Mouse (Mus musculus): ENCODE measurements around the gene Pla2g16.

The Pla2g16 gene

DNA sequence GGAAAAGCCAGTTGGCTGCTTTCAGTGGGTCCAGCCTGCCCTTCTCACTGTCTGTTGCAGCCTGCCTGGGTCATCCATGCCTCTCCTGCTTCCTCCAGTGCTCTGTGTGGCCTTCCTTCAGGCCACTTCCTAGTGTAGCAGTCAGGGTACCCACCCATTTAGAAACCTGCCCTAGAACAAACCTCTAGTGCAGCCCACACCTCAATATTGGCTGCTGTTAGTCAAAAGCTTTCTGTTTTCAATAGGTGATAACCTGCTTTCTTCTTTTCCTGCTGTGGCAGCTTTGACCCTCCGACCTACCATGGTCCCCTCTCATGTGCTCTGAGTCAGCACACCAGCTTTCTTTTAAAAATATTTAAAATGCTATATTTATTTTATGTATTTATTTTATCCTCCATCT, 7.2 kb downstream of the Pla2g16 start:
- DNase-seq (ENCODE audit: low spot score in 2 of 2) = no peak

DNA sequence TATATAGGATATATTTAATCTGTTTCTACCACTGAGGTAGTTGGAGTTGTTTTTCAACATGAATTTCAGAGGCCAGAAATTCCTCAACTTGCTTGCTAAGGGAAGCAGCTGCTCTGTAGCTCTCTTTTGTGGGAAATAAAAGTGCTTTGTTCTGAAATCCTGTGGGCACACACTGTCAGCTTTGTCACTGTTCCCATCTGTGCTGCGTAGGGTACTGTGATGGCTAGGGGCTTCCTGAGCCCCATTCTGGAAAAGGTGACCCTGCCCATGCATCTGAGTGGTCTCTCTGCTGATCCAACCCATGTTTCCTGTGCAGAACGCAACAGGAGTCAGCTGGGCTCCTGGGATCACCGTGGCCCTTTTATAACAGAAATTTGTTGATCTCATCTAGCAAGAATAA, 9.6 kb downstream of the Pla2g16 start:
- no peak for DNase-seq (ENCODE audit: low spot score in 2 of 2)

DNA sequence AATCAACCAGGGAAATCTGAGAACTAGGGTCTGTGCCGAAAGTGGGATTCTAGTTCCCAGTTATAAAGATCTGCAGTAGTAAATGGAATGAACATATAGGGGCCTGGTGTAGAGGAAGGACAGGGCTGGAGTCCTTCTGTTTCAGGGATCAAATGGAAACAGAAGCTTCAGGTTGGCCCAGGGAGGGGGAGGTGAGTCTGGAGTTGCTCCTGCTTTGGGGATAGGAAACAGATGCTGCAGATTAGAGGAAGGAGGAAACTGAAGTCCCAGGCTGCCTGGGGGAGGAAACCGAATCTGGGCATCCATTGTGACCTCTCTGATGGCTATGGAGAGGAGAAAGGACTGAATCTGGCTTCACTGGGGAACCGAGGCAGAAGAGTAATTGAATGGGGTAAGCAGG, 11.1 kb downstream of the Pla2g16 start:
- DNase-seq (ENCODE audit: low spot score in 2 of 2) = no peak

DNA sequence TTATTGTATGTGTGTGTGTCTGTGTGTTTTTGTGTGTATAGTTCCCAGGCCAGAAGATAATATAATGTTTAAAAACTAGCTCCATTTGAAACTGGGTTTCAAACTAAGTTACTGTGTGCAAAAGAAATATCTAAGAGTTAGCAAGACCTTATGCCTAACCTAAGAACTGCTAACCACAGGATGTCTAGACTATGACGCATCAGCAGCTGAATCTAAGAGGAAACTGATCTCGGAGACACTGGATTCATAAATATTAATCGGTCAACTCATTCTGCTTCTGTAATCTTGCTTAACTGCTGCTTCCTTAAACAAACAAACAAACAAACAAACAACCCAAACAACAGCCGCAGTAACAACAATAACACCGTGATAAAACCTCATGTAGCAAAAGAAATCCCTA, 12.4 kb downstream of the Pla2g16 start:
- no peak for DNase-seq (ENCODE audit: low spot score in 2 of 2)

DNA sequence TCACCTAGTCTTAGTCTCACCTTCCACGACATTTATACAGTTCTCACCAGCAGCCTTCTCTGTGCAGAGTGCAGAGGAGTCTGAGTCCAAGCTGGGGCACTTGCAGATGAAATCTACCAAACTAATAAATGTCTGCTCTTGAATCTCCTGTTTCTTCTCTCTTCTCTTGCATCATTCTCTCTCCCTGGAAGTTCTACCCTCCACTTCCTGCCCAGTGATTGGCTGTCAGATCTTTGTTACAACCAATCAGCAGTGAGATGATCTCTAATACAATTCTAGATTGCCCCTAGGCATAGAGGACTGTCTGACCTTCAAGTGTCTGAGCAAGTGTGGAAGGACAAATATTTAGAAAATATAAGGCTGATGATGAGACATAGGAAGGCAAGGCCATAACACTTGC, 18.9 kb downstream of the Pla2g16 start:
- DNase-seq (ENCODE audit: low spot score in 2 of 2) = no peak

DNA sequence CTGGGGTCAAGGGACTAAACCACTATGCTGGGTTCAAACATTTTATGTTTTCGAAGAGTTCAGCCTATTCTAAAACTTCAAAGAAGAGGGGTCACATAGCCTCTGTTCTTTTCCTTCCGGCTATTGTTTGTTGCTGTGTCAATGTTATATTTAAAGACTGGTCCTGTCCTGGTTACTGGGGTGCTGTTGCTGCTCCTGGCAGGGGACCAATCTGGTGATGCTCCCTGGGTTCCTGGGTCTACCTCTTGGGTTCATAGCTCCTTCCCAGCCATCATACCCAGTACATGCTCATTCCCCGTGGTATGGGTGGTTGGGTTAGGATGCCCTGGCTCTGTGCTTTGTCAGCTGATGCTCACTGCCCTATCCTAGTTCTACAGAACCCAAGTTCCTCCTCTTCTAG, 20.5 kb downstream of the Pla2g16 start:
- DNase-seq (ENCODE audit: low spot score in 2 of 2) = no peak

DNA sequence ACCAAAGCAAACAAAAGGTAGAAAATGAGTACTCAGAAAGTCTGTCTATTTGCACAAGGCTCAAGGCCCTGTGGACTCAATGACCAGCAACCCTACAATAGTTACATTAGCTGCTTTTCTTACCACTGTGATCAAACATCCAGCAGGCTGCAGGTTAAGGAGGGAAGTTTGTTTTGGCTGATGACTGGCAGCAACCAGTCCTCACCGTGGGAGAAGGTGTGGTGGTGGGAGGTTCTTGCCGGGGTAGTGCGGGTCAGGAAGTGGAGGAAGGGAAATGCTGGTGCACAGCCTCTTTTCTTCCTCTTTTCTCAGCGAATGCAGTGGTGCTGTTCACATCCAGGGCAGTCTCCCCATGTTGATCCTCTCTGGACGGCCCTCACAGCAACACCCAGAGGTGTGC, 23.8 kb downstream of the Pla2g16 start:
- no peak for DNase-seq (ENCODE audit: low spot score in 2 of 2)

DNA sequence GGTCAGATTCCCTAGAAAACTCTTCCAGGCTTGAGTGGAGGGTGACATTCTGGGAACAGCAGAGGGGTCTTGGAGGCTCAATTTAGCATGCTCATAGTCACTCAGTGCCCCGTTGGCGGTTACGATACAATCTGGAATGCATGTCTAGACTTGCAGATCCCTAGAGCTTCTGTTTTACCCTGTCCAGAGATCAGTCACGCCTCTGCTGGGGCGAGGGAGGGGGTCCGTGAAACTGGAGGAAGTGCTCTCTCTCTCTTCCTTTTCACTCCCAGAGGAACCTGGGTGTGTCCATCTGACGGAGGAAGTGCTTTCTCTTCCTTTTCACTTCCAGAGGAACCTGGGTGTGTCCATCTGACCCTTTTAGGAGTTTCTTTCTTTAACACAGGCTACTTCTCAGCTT, 25.8 kb downstream of the Pla2g16 start:
- no peak for DNase-seq (ENCODE audit: low spot score in 2 of 2)

DNA sequence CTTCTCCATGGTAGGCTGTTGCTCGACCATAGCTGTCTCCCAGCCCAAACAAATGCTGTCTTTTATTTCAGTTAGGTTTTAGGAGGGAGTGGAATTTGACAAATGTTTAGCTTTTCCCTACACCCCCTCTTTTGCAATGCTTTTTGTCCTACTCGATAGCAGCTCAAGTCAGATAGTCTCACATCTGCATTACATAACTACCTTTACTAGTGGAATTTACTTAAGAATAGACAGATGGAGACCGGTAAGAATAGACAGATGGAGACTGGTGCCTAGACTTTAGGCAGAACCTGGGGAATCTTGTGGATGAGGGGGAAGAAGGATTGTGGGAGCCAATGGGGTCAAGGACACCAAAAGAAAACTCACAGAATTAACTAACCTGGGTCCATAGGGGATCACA, 26.3 kb downstream of the Pla2g16 start:
- DNase-seq (ENCODE audit: low spot score in 2 of 2) = no peak

DNA sequence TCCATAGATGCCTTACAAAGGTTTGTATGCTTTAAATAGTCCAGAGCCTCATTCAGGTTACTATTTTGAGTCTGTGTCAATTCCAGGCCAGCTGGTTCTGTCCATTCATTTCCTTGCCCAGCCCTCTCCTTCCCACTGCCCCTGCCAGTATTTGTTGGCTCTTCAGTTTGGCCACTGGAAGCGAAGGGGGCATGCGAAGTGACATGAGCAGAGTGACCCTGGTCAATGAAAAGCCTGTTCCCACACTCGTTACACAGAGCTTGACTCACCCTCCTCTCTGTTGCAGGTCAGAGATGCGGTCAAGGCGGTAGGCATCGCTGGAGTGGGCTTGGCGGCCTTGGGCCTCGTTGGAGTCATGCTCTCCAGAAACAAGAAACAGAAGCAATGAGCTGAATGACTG, 28.0 kb downstream of the Pla2g16 start:
- no peak for DNase-seq (ENCODE audit: low spot score in 2 of 2)

DNA sequence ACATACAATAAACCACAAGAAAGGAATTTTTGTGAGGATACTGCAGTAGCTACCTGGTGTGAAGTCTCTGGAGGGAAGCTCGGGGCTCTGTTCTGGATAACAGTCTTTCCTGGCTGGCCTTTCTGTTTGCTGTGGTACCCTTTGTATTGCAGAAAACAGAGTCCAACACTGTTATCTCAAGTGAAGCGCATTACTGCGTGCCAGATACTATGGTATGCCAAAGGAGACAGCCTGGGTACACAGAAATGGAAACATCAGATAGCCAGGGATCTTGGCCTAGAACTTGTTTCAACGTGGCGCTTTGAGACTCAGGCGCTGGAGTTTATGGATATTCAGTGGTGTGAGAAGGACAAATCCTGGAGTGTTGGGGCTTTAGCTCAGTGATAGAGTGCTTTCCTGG, 28.5 kb downstream of the Pla2g16 start:
- DNase-seq (ENCODE audit: low spot score in 2 of 2) = no peak

DNA sequence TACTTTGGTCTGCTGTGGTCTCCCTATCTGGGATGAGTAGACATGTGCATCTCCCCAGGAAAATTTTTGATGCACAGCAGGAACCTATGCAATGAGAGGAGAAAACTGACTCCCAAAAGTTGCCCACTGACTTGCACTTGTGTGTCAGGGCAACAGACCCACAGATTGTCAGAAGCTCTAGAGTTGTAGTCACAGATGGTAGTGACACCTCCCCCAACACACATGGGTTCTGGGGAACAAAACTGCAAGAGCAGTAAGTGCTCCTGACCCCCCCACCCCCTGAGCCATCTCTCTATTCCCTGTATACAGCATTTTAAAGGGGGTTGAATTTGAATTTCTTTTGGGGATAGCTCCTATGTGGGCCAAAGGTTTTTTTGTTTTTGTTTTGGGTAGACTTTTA, 33.5 kb downstream of the Pla2g16 start:
- no peak for DNase-seq (ENCODE audit: low spot score in 2 of 2)

DNA sequence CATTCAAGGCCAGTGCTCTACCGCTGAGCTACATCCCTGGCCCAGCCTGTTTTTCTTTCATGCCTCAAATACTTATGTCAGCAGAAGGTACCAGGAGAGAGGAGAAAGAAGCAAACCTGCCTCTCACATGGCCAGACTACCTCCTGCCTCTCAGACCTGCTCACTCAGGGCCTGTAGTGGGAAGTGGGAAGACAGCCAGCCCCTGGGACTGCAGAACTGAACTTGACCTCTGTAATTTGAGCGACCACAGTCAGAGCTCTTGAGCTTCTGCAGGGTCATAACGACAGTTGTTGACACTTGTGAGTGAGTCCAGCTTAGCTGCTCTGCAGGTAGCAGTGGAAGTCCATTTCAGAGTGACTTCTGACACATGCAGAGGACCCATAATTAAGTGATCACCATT, 34.8 kb downstream of the Pla2g16 start:
- DNase-seq (ENCODE audit: low spot score in 2 of 2) = no peak

DNA sequence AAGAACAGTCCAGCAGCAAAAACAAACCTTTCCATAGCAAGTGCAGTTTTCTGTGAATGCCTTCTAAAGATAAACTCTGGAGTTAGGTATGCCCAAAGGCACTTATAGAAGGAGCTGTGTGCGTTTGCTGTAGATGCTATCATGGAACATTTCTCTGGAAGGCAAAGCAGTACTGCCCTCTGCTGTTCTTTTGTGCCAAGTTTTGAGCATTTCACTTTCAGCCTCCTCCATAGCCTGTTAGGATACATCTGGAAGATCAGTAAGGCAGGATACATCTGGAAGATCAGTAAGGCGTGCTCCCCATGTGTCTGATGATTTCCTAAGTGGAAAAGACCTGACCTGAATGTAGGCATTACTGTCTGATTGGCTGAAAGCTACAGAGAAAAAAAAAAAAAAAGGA, 38.3 kb downstream of the Pla2g16 start:
- peak in 1 of 2 experiments; percentile 23 for DNase-seq (ENCODE audit: low spot score in 2 of 2)

DNA sequence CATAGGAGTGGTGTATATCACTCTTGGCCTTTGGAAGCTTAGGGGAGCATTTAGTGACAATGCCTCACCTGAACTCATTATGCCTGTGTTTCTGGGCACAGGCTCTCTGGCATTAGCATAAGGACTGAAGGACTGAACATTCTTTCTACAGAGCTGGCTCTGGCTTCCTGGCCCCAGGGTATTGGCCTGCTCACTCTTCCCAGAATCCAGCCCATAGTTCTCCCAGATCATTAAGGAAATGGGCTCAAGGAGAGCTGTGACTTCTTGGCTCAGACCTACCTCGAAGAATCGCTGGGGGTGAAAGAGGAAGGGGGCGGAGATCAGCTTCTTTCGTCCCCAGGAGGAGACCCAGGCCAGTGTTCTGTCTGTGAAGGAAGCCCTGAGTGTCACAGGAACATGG, 41.2 kb downstream of the Pla2g16 start:
- no peak for DNase-seq (ENCODE audit: low spot score in 2 of 2)

DNA sequence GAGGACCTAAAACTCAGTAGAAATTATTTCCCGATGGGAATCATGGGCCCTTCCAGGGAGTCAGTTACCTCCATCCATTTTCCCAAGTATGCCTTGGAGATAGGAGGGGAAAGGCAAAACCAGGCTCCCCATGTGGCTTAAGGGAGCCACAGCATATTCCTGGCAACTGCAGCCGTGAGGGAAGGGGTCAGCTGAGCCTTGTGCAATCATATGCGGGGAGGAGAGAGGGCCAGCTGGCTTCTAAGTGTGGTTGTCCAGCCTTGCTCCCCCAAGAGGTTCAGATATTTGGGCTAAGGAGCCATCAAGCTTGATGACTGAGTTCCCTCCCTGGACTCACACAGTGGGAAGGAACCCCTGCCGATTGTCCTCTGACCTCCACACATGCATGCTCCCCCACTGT, 44.3 kb downstream of the Pla2g16 start:
- DNase-seq (ENCODE audit: low spot score in 2 of 2) = no peak

DNA sequence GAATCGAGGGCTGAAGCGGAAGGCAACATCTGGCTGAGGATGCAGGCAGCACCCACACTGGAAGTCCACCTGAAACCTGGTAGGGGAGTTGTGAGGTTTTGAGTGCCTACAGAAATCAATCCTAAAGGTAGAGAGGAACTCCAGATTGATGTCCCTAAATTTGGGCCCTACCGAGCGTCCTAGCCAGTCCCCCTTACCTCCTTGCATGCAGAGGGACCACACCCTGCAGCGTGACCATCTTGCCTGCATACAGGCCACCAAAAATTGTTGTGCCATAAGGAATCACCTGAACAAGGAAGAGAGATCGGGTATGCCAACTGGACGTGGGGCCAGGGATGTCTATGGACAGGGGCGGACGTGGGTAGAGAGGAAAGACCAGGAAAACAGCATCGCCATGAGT, 46.8 kb downstream of the Pla2g16 start:
- DNase-seq (ENCODE audit: low spot score in 2 of 2) = no peak

DNA sequence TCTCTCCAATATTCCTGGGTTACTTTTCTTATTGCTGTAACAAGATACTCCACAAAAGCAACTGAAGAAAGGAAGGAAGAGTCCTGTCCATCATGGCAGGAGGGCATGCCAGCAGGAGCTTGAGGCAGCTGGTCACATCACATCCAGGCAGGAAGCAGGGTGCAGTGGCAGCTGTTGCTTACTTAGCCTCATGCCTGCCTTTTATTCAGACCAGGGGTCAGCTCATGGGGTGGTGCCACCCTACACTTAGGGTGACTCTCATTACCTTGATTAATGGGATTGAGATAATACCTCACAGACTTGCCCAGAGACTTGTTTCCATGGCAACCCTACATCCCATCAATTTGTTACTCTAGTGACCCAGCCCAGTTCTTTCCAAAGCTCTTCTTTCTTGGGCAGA, 47.8 kb downstream of the Pla2g16 start:
- DNase-seq (ENCODE audit: low spot score in 2 of 2) = no peak

DNA sequence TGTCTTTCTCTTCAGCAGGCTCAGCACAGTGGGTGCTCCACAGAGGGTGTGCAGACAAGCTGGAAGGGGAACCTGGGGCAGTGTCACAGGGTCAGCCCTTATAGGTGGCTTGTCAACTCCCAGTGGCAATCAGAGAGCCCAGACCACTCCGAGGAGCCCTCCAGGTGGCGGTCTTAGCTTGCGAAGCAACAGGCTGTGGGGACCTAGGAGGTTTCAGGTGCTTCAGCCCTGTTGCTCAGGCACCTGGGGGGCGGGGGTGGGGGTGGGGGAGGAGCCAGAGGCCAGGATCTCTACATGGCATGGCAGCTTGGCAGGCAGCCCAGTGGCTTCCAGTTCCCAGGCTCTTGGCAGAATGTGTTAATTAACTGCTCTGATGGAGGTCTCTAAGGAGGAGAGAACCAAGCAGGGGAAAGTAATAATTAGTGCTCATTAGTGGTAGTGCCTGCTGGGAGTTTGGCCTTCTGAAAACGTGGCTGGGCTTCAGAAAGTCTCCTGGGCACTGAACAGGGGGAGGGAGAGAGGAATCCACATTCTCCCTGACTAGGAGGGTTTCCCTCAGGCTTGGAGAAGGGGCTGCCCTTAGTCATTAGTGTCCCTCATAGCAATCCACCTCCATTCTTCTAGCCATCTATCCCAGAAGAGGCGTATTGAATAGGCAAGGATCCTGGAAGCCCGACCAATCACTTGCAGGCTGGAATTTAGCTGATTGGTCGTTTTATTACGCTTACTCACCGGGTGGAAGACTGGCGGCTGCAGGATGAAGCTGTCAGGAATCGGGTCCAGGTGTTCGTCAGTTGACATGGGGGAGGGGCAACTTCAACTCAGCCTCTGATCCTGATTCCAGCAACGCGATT, 48.9 kb downstream of the Pla2g16 start:
- no peak for DNase-seq (ENCODE audit: low spot score in 2 of 2)

DNA sequence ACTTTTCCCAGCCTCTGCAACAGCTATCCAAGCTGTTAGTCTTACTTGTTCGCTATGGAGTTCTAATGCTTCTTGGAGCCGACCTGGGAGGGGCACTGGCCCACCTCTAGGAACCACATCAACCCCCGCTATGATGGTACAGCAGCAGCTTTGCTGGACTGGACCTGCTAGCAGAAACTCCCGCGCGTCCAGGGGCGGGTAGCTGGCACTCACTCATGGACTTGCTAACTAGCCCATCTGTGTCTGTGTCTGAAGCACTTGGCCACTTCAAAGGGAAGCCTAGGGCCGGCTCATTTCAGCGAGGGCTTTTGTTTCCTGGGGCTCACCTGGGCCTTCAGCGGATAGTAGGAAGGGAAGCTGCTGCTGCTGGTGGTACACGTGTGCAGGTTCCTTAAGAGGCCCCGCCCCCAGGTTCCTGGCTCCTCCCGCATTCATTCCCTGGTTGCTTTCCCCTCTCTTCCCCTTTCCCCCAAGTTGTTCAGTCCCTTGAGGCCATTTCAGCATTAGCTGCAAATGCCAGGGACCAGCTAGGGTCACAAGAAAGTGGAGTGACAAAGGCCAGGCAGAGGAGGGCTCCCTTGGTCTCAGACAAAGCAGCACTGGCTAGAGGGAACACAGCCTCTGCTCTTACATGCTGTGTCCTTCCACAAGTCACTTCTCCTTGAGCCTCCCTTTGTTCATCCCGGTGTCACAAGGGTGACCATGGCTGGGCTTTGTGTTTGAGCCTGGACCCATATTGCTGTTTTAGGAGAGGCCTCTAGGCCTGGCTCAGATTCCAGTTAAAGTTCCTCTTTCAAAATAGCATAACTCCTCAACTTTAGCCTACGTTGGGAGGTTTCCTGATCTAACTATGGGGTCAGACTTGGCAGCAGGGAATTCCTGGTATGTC, 49.8 kb downstream of the Pla2g16 start, which contains the start of gene Lgals12:
TSS of gene Lgals12 (minus strand) at position 393 of the 889 bp plus-strand sequence.
- DNase-seq (ENCODE audit: low spot score in 2 of 2) = no peak

DNA sequence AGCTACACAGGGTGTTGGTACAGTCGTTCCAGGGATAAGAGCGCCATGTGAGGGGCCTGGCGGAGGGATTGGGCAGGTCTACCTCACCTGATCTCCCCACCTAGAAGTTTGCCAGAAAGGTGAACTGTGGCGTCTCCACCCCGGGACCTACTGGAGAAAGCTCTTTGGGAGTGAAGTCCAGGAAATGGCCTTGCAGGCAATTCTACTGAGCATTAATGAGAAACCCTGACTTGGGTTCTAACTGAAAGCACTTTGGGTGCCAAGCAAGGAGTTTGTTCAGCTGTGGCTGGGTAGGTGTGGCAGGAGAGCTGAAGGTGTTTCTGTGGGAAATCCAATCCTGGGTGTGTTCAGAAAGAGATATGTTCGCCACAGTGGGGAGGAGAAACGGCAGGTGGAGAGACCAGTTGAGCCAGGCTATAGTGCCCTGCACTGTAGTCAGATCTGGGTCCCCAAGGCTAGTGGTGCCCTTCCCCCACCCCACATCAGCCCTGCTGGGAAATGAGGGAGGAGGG, 50.5 kb downstream of the Pla2g16 start:
- DNase-seq (ENCODE audit: low spot score in 2 of 2) = no peak

DNA sequence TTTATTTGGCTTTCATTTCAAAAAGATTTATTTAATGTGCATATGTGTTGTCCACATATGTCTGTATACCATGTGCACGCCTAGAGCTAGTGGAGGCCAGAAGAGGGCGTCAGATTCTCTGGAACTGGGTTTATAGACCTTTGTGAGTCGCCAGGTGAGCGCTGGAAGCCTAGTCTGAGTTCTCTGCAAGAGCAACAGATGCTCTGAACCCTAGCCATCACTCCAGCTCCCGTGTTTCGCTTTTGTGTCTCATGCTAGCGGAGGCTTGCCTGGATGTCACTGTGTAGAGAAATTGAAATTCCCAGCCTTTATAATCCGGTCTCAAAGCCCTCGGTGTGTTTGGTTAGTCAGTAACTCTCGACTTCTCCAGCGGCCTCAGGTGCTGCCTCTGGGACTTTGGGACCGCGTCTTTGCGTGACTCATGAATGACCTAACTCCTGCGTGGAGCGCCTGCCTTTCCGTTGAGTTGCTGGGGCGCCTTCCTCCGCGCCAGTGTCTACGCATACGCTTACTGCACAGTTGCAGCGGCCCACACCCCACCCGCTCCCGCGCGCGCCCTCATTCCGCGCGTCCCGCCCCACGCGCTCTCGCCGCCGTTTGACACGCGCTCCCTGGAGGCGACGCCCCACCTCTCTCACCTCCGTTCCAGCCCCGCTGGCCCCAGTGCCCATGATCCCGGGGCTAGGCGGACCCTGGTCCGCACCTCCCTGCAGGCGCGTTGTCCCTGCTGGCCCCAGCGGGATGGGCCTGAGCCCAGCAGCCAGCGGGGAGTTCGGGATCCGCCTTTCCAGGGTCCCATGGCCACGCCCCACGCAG, 54.9 kb downstream of the Pla2g16 start, which contains the start of gene Hrasls5:
TSS of gene Hrasls5 (plus strand) at position 600 of the 816 bp plus-strand sequence.
- no peak for DNase-seq (ENCODE audit: low spot score in 2 of 2)
